Mouse (Mus musculus): ENCODE data around the gene Nit2. TPM values are rescaled to one million over a fixed set of nuclear protein-coding genes. Genes with fewer than 3 reads are reported as not detected.

The Nit2 gene
- polyA plus RNA-seq, 1 experiment from 2014 or later = 100 TPM

- no peaks in the 10 kb centered on the region for H3K36me3 ChIP-seq
- H3K4me3 ChIP-seq (replicated peaks) = peak overlapping the region; percentile 100
- no peaks in the 10 kb centered on the region for H3K9me3 ChIP-seq (replicated peaks)
- peaks cover 15% of the 10 kb centered on the region for H3K4me1 ChIP-seq
- H3K4me2 ChIP-seq = peak overlapping the region; percentile 72
- ATAC-seq (replicated peaks; ENCODE audit: low FRiP score) = peak; percentile 57; the same call in 1 of the 2 replicates
- peak overlapping the region; percentile 94 for H3K27ac ChIP-seq
- peak overlapping the region; percentile 98 for H3K9ac ChIP-seq
- 0 out of 2 replicates have a peak, but pooled peaks cover 2% of the 10 kb centered on the region for H3K27me3 ChIP-seq
- WGBS = under 1% methylated on average over 59 of the region's 59 CpGs
Observed at GRCm38 (mm10) chr16:57121816-57122415, 45.2 kb downstream of the Nit2 start.

GRCm38 (mm10) chr16:57120913-57121815 is 46.0 kb downstream of the Nit2 start, which contains the start of gene Tomm70a:
Tomm70a (plus strand) TSS chr16:57121703.
- Histone ChIP-seq H3K27ac (peak within 1 kb of the TSS; percentile 94), H3K36me3 (no peaks in the 10 kb centered on the region), H3K4me3 (replicated peaks) (peak within 1 kb of the TSS; percentile 100), H3K27me3 (peaks cover 2% of the 10 kb centered on the region; the same call in 1 of the 2 replicates), H3K9ac (peak within 1 kb of the TSS; percentile 98), H3K9me3 (replicated peaks) (no peaks in the 10 kb centered on the region), H3K4me2 (peak within 1 kb of the TSS; percentile 72), H3K4me1 (peaks cover 15% of the 10 kb centered on the region)
- peak; percentile 99 for ATAC-seq (replicated peaks; ENCODE audit: low FRiP score)
- WGBS = 1% methylated on average over 37 of the region's 37 CpGs

DNA sequence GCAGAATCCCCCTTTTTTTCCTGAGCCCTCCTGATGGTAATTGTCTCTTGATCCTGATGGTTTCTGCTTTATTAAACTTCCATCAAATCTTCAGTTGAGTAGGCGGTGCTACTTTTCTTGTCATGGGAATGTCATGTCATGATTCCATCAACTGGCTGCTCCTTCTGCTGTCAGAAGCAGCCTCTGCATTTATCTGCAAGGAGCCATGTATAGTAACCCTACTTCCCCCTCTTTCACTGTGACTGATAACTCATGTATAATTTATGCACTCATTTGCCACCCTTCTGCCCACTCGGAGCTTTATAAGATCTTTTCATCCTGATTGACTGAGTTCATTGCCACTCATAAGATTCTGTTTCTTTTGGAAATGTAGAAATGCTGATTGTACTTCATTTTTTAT is 49.6 kb downstream of the Nit2 start:
- no peaks in the 10 kb centered on the region for H3K9me3 ChIP-seq (replicated peaks)
- ATAC-seq (replicated peaks; ENCODE audit: low FRiP score) = no peak
- no peaks in the 10 kb centered on the region for H3K36me3 ChIP-seq
- no peak overlapping the region for H3K27ac ChIP-seq
- H3K9ac ChIP-seq = no peak overlapping the region
- H3K4me1 ChIP-seq = peaks cover 2% of the 10 kb centered on the region
- H3K4me3 ChIP-seq (replicated peaks) = no peak overlapping the region
- peaks cover 14% of the 10 kb centered on the region; the same call in 1 of the 2 replicates for H3K27me3 ChIP-seq
- no peak overlapping the region for H3K4me2 ChIP-seq
- 88% methylated on average over 2 of the region's 2 CpGs for WGBS

- Histone ChIP-seq H3K36me3 (no peaks in the 10 kb centered on the region), H3K9me3 (replicated peaks) (no peaks in the 10 kb centered on the region), H3K27ac (no peak overlapping the region), H3K4me3 (replicated peaks) (no peak overlapping the region), H3K4me1 (no peaks in the 10 kb centered on the region), H3K4me2 (no peak overlapping the region), H3K27me3 (peaks cover 14% of the 10 kb centered on the region; the same call in 1 of the 2 replicates), H3K9ac (no peak overlapping the region)
- ATAC-seq (replicated peaks; ENCODE audit: low FRiP score) = no peak
Observed at GRCm38 (mm10) chr16:57116066-57116465, 51.1 kb downstream of the Nit2 start.

Other genes starting within 250 kb of the Nit2 start
- gene Lnp1, start 239.3 kb downstream of the Nit2 start, polyA plus RNA-seq (2015; fragmentation: Nextera tagmentation; extraction: Ambion mirVana) = not detected in 2 replicates
- 0.17 TPM in 1 of 2 replicates, not detected in the other for gene Tmem45a2, start 96.0 kb downstream of the Nit2 start, polyA plus RNA-seq (2015; fragmentation: Nextera tagmentation; extraction: Ambion mirVana)
- gene Tomm70a, start 45.6 kb downstream of the Nit2 start, polyA plus RNA-seq (2015; fragmentation: Nextera tagmentation; extraction: Ambion mirVana) = 43.6 and 45.7 TPM in 2 replicates
- gene Tbc1d23, start 64.2 kb upstream of the Nit2 start, polyA plus RNA-seq (2015; fragmentation: Nextera tagmentation; extraction: Ambion mirVana) = 22.5 and 25.6 TPM in 2 replicates
- 0.06 and 0.10 TPM in 2 replicates for gene Tmem30c, start 125.5 kb upstream of the Nit2 start, polyA plus RNA-seq (2015; fragmentation: Nextera tagmentation; extraction: Ambion mirVana)
- gene Filip1l, start 185.8 kb upstream of the Nit2 start, polyA plus RNA-seq (2015; fragmentation: Nextera tagmentation; extraction: Ambion mirVana) = 24.2 and 24.8 TPM in 2 replicates

Data from kidney, embryonic 15.5 days (tissue).